Mouse (Mus musculus): Measurements from ENCODE around the gene P2ry2. TPM values are rescaled to one million over a fixed set of nuclear protein-coding genes. Genes with fewer than 3 reads are reported as not detected.

Gene P2ry2
- total and polyA plus RNA-seq, 2 experiments from 2014 or later, result 0.24 to 0.67 TPM

DNA sequence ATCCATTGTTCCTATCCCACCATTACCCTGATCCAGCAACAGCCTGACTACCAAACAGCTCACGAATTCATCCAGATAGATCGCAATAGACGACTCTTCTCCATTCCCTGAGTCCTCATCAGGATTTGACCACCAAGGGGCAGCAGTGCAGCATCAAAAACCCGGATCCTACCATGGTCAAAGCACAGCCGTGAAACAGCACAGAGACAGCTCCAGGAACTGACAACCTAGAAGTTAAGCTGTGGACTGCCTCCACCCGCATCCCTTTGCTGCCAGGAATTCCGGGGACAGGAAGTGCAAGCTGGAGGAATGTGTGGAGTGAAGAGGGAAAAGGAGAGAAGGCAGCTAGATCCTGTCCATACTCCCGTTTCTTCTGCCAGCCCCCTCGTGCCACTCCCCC, 24.6 kb downstream of the P2ry2 start:
- 28% methylated on average over 9 of the region's 9 CpGs for WGBS
- Histone ChIP-seq H3K4me2 (ENCODE audit: low read depth) (no peak overlapping the region), H3K9me3 (ENCODE audit: low read length) (no peaks in the 10 kb centered on the region), H3K4me1 (ENCODE audit: insufficient read depth) (no peaks in the 10 kb centered on the region), H3K27ac (ENCODE audit: low read depth, low read length) (no peak overlapping the region), H3K36me3 (ENCODE audit: insufficient read depth) (no peaks in the 10 kb centered on the region), H3K4me3 (ENCODE audit: low read depth, low read length) (no peak overlapping the region), H3K27me3 (ENCODE audit: insufficient read depth, low read length) (no peaks in the 10 kb centered on the region), H3K9ac (no peak overlapping the region)
- TF ChIP-seq CTCF (IDR thresholded peaks at IDR 0.05; ENCODE audit: low read depth), result peak; percentile 72
- peak; percentile 81 for ATAC-seq
- DNase-seq, result peak; percentile 74

DNA sequence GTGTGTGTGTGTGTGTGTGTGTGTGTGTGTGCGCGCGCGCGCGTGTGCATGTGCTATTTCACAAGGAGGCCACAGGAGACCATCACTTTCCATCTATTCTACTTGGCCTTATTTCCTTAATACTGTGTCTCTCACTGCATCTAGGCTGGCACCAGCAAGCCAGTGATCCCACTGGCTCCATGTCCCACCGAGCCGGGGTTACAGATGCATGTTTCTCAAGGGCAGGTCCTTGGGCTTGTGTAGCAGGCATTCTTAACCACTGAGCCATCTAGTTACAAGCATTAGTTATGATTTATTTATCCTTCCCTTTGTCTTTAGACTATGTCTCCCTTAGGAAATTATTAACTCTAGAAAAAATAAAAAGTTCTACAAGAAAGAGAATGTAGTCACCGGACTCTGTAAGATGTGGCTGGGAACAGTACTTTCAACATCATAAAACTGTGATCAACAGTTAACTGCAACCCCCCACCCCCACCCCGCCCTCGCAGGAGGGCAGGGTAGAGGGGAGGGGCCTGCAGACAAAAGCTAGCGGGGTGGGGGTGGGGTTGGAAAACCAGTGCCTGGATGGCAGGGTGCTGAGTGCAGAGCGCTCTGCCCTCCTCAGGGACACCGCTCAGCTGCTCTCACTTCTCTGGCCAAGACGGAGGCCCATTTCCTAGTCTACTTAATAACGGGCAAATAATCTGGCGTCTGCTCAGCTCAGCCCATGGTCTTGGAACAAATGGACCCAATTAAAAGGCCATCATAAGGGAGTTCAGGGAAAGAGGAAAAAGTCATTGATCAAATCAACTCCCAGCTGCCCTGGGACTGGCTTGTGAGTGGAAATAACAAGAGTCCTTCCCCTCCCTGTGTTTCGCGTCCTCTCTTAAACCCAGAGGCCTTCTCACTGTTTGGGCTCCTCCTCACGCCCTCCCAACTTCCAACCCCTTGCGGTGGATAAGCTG, 27.9 kb downstream of the P2ry2 start:
- no peak overlapping the region for H3K4me3 ChIP-seq (ENCODE audit: low read depth, low read length)
- H3K4me1 ChIP-seq (ENCODE audit: insufficient read depth), result no peaks in the 10 kb centered on the region
- no peak overlapping the region for H3K27ac ChIP-seq (ENCODE audit: low read depth, low read length)
- no peak overlapping the region for H3K9ac ChIP-seq
- DNase-seq, result no peak
- no peaks in the 10 kb centered on the region for H3K27me3 ChIP-seq (ENCODE audit: insufficient read depth, low read length)
- no peak overlapping the region for H3K4me2 ChIP-seq (ENCODE audit: low read depth)
- no peak for TF ChIP-seq CTCF (IDR thresholded peaks at IDR 0.05; ENCODE audit: low read depth)
- no peak for ATAC-seq
- H3K36me3 ChIP-seq (ENCODE audit: insufficient read depth), result no peaks in the 10 kb centered on the region
- 42% methylated on average over 21 of the region's 21 CpGs for WGBS
- no peaks in the 10 kb centered on the region for H3K9me3 ChIP-seq (ENCODE audit: low read length)

DNA sequence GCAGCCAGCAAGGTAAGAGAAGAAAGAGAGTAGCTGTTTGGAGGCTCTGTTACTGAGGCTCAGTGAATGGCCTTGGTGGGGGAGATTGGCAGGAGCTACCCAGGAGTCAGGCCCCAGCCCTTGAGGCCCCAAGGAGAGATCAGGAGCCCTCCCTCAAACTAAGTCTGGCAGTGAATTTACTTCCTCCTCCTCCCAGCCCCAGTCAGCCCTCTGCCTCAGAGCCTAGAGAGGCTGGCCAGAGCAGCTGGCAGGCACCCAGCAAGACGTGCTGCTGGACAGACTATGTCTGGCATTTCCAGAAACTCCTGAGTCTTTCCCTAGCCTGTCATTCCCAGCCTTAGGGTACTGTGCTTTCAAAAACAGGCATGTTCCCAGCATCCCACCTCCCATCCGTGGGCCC, 33.5 kb downstream of the P2ry2 start:
- Histone ChIP-seq H3K27me3 (ENCODE audit: insufficient read depth, low read length) (no peaks in the 10 kb centered on the region), H3K9me3 (ENCODE audit: low read length) (no peaks in the 10 kb centered on the region), H3K36me3 (ENCODE audit: insufficient read depth) (no peaks in the 10 kb centered on the region), H3K9ac (no peak overlapping the region), H3K4me1 (ENCODE audit: insufficient read depth) (peaks cover 5% of the 10 kb centered on the region; the same call in 1 of the 2 replicates), H3K4me2 (ENCODE audit: low read depth) (no peak overlapping the region), H3K4me3 (ENCODE audit: low read depth, low read length) (no peak overlapping the region), H3K27ac (ENCODE audit: low read depth, low read length) (no peak overlapping the region)
- 33% methylated on average over 2 of the region's 2 CpGs for WGBS
- no peak for TF ChIP-seq CTCF (IDR thresholded peaks at IDR 0.05; ENCODE audit: low read depth)
- no peak for ATAC-seq
- DNase-seq, result no peak

DNA sequence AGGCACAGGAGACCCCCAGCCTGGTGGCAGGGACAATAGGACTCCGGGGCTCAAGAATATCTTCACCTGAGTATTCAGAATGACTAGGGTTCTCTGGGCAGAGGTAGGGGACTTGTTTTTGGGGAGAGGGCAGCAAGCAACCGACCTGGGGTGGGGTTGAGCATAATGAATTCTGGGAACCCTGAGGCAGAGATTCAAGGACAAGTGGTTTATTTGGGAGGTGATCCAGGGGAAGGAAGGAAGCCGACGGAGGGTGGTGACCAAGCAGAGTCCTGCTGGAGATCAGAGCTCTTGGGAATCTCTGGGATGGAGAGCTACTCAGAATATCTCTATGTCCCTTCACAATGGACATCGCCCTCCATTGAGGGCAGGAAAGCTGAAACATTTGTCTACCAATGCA, 34.5 kb downstream of the P2ry2 start:
- H3K9me3 ChIP-seq (ENCODE audit: low read length), result no peaks in the 10 kb centered on the region
- DNase-seq (no peak), ATAC-seq (no peak)
- no peak overlapping the region for H3K4me3 ChIP-seq (ENCODE audit: low read depth, low read length)
- H3K4me1 ChIP-seq (ENCODE audit: insufficient read depth), result peaks cover 8% of the 10 kb centered on the region; the same call in 1 of the 2 replicates
- no peak for TF ChIP-seq CTCF (IDR thresholded peaks at IDR 0.05; ENCODE audit: low read depth)
- no peaks in the 10 kb centered on the region for H3K36me3 ChIP-seq (ENCODE audit: insufficient read depth)
- H3K4me2 ChIP-seq (ENCODE audit: low read depth), result no peak overlapping the region
- H3K9ac ChIP-seq, result no peak overlapping the region
- H3K27me3 ChIP-seq (ENCODE audit: insufficient read depth, low read length), result no peaks in the 10 kb centered on the region
- no peak overlapping the region for H3K27ac ChIP-seq (ENCODE audit: low read depth, low read length)
- WGBS, result 85% methylated on average over 5 of the region's 5 CpGs

DNA sequence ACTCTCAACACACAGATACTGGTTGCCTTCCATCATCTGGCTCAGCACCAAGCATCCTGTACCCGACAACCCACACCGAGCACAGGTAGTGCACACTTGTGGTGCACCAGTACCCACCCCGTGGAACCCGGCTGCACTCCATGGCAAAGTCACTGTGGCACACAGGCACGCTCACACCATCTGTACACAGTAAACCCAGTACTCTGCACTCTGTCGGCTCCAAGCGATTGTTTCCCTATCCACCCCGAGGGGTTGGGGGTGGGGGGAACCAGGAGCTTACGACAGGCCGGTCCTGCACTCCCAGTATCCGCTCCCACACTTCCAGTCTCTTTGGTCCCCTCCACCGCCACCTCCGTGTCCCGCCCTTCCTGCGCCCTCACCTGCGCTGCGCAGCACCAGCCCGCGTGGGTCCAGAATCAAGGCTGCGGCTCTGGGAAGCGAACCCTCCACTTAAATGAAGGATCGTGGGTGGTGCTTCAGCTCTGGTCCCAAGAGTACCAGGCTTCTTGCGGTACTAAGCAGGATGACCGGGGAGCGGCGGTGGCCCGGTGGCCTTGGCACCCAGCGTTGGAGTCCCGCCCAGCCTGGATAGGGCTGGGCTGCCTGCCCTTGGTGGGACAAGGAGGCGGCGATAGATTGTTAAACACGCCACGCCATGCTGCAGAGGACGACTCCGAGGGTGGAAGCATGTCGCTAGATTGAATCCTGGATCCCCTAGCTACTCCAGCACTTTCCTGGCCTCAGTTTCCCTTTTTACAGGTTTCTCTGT, 38.3 kb downstream of the P2ry2 start, which contains the start of gene P2ry6:
TSS of gene P2ry6 (minus strand) at position 515 of the 769 bp plus-strand sequence.
- peak within 1 kb of the TSS; percentile 30 for H3K4me3 ChIP-seq (ENCODE audit: low read depth, low read length)
- H3K27me3 ChIP-seq (ENCODE audit: insufficient read depth, low read length), result no peaks in the 10 kb centered on the region
- H3K4me2 ChIP-seq (ENCODE audit: low read depth), result peak within 1 kb of the TSS; percentile 52
- H3K9me3 ChIP-seq (ENCODE audit: low read length), result no peaks in the 10 kb centered on the region
- peaks cover 8% of the 10 kb centered on the region; the same call in 1 of the 2 replicates for H3K4me1 ChIP-seq (ENCODE audit: insufficient read depth)
- WGBS, result 2% methylated on average over 36 of the region's 36 CpGs
- H3K27ac ChIP-seq (ENCODE audit: low read depth, low read length), result no peak within 1 kb of the TSS
- TF ChIP-seq CTCF (IDR thresholded peaks at IDR 0.05; ENCODE audit: low read depth), result no peak
- peak; percentile 59 for ATAC-seq
- no peaks in the 10 kb centered on the region for H3K36me3 ChIP-seq (ENCODE audit: insufficient read depth)
- peak; percentile 33 for DNase-seq
- peak within 1 kb of the TSS; percentile 33; the same call in 1 of the 2 replicates for H3K9ac ChIP-seq

DNA sequence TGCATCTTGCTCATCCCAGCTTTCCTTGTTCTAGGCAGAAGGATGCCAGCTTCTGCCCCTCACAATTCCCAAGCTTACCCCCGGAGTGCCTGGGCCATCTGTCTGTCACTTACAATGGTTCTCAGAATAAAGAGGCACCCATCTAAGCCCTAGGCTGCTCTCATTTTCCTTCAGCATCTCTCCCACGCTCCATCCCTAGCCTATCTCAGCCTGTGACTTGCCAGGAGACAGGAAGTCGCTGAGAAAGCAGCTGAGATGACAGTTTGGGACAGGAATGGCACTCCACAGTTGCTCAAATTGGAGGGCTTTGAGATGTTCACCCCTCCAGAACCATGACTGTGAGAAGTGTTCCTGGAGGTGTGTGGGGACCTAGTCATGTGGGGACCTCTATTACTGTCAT, 39.8 kb downstream of the P2ry2 start:
- WGBS, result 35% methylated on average over 3 of the region's 3 CpGs
- H3K27ac ChIP-seq (ENCODE audit: low read depth, low read length), result no peak overlapping the region
- no peak overlapping the region for H3K9ac ChIP-seq
- H3K4me3 ChIP-seq (ENCODE audit: low read depth, low read length), result no peak overlapping the region
- DNase-seq (no peak), ATAC-seq (no peak)
- H3K4me2 ChIP-seq (ENCODE audit: low read depth), result no peak overlapping the region
- no peaks in the 10 kb centered on the region for H3K27me3 ChIP-seq (ENCODE audit: insufficient read depth, low read length)
- H3K36me3 ChIP-seq (ENCODE audit: insufficient read depth), result no peaks in the 10 kb centered on the region
- no peak for TF ChIP-seq CTCF (IDR thresholded peaks at IDR 0.05; ENCODE audit: low read depth)
- H3K9me3 ChIP-seq (ENCODE audit: low read length), result no peaks in the 10 kb centered on the region
- H3K4me1 ChIP-seq (ENCODE audit: insufficient read depth), result peaks cover 8% of the 10 kb centered on the region; the same call in 1 of the 2 replicates
